Mouse (Mus musculus) skeletal muscle tissue, adult 2 months (tissue): ENCODE data around the gene Mdm2.
"Not testable (repeated sequence)": the region's sequence is repeated elsewhere in the genome, so short reads cannot be mapped to it uniquely, and the experiment has no call there.

Source experiments
- DNase-seq: peaks from one replicate; pipeline ENCODE4 v3.0.0-alpha.2; 2012; ENCODE audit warnings: low read depth, low spot score

The Mdm2 gene

DNA sequence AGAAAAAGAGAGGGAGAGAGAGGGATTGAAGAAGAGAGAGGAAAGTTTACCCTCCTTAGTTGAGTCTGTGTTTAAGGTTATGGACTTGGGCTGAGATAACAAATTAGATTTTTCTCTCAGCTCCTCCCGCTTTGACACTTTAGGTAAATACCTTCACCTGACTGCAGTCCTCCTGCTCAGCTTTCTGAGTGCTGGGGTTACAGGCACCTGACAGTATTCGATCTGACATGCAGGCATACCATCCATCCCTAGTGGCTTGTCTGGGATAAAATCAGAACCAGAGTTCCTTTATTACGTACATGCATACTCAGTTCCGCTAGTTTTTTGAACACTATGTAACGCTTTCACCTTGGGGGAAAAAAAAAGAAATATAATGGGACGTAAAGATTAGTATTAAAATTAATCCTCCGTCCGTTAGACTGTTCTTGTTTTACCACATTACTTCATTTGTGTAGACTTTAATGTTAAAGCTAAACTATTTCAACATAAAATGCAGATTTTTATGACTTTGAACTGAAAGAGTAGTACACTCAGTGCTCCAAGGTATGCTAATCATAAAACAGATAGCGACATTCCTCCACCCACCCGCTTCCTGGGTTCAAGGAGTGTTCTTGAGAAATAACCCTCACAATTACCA lies 38.6 kb upstream of the Mdm2 start:
- no peak for DNase-seq

DNA sequence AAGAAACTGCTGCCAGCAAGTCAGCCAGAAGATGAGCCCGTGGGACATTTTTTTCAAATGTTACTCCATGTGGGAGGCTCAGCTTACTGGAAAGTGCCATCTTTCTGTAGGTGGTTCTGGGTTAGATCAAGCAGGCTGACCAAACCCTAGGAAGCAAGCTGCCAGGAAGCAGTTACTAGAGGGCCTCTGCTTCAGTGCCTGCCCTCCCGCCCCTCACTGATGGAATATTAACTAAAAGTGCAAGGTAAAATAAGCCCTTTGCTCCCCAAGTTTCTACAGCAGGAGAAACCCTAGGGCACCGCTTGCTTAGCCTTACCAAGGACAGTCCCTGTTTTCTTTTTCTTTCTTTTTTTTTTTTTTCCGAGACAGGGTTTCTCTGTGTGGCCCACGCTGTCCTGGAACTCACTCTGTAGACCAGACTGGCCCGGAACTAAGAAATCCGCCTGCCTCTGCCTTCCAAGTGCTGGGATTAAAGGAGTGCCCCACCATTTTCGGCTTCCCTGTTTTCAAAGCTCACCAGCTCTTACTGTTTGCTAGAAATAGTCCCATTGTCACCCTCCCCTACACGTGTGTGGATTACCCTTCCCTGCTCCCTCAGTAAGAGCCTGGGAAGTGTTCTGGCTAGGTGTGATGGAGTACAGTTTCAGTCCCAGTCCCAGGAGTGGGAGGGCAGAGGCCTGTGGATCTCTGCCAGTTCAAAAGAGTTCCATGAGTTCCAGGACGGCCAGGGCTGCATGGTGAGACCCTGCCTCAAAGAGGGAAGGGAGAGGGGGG lies 37.9 kb upstream of the Mdm2 start:
- DNase-seq, result no peak

DNA sequence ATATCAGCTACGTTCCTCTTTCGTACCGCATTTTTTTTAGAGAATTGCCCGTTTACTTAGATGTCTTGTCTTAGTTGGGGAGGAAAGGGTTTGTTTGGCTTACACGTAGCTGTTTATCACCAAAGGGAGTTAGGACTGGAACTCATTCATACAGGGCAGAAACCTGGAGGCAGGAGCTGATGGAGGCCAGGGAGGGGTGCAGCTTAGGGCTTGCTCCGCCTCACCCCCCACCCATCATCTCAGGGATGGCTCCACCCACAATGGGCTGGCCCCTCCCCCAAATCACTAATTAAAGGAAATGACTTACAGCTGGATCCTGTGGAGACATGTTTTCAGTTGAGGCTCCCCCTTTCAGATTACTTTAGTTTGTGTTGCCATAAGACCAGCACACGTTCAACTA lies 37.2 kb upstream of the Mdm2 start:
- no peak for DNase-seq

DNA sequence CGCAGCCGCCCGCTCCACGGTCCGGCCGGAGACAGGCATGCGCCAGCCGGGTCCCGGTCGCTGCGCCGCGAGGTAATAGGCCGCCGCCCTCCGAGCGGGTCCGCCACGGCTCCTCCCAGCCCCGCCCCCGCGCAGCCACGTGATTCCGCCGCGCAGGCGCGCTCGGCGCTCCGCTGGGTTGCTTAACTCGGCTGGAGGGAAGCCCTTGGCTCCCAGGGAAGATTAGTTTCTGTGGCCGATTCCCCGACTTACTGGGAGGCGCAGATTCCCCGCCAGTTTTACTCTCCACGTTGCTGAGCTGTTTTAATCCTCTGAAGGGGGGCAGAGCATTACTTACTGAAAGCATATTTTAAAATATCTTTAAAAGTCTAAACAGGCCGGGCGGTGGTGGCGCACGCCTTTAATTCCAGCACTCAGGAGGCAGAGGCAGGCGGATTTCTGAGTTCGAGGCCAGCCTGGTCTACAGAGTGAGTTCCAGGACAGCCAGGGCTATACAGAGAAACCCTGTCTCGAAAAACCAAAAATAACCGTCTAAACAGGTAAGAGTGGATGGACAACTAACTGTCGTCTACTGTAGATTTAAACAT lies 35.8 kb upstream of the Mdm2 start, which contains the start of gene Slc35e3:
Slc35e3 (minus strand) TSS at position 69 of the 587 bp plus-strand sequence.
- peak; percentile 93 for DNase-seq

DNA sequence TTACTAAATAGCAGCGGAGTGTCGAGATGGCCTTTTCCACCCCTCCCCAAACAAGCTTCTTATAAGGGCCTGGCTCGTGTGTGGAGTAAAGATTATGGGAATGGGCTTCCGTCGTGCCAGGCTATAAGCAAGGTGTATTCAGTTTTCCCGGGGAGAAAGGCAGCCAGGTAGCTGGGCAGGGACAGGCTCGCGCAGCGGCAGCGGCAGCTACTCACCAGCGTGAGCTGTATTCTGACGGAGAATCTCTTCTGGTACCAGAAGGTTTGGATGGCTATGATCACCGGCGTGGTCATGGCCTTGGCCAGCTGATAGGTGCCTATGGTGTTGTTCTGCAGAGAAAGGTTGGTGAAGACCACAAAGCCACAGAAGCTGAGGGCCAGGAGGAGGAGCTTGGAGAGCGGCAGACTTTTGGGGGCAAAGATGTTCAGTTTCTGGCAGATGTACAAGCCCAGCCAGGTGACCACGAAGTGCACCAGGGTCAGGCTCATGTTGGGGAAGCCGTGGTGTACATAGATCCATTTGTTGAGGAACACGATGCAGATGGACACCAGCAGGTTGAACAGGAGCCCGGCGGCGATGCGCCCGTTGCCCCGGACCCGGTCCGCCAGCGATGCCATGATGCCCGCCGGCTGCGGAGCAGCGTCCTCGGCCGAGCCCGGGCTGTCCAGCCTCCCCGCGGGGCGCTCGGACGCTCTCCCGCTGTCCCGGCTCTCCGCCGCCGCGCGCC lies 35.2 kb upstream of the Mdm2 start:
- DNase-seq, result not testable (repeated sequence)

DNA sequence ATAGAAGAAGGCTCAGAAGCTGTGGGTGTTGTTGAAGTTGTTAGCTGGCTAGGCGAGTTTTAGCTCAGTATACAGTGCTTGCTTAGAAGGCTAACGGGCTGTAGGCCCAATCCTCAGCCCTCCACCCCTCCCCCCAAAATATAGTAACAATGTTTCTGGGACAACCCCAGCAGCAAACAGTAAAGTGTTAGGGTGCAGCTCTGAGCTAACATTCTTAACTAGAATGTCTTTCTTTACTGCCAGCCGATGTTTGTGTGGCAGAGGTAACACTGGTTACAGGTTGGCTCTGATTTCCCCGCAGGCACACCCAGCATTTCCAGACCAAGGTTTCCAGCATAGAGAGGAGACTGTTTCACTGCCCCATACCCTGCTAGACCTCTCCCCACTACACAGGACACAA lies 33.4 kb upstream of the Mdm2 start:
- no peak for DNase-seq

DNA sequence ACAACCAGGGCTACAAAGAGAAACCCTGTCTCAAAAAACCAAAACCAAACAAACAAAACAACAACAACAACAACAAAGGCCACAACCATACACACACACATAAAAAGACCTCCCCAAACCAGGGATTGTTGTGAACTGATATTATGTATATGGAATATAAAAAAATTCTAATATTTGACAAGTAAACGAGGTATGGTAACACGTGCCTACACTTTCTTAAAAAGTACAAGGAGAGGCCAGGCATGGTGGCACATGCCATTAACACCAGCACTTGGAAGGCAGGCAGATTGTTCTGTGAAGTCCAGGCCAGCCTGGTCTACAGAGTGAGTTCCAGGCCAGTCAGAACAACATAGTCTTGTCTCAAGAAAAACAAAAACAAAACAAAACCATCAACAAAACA lies 32.6 kb upstream of the Mdm2 start:
- DNase-seq, result no peak

DNA sequence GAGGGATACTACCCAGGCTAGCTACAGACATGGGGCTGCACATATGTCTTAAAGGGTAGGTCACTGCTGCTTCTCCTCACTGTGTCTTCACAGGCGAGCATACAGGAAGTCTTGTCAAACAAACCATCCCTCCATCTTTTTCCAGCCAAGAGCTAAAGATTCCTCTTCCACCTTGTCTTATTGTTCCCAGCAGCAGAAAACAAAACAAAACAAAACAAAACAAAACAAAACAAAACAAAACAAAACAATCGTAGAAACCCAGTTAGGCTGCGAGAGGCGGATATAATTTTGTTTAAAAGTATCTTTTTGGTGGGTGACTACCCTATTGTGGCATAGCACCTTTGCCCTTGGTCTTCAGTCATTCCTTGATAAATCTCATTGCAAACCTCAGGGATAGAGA lies 32.1 kb upstream of the Mdm2 start:
- no peak for DNase-seq

DNA sequence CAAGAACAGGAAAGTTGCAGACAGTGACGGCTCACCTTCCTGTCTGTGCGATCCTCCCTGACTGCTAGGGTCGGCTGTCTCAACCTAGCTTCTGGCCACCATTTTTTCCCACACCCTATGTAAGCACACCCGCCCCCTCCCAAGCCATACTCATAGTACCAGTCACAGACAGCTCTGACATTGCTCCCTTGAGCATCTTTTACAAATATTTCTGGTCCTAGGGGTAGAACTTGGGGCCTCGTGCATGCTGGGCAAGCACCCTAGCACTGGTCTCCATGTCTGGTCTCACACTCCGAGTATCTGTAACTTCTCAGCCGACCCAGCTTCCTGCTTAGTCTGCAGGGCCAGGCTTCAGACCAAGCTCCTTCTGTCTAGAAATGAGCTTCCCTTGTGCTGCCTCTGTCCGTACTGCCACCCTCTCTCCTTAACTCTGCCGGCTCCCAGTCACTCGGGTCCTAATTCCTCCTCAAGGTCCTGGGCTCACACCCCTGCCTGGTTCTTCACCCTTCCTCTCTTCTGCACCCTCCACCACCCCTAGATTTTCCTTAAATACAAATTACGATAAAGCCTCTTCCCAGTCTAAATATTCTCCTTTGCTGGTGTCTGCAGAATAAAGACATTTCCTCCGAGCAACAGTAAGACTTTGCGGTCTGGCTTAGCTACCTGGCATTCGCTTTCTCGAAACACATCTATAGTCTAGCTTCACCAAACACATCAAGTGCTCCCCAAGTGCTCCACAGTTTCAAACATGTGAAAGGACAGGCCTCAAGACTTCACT lies 31.3 kb upstream of the Mdm2 start:
- no peak for DNase-seq

DNA sequence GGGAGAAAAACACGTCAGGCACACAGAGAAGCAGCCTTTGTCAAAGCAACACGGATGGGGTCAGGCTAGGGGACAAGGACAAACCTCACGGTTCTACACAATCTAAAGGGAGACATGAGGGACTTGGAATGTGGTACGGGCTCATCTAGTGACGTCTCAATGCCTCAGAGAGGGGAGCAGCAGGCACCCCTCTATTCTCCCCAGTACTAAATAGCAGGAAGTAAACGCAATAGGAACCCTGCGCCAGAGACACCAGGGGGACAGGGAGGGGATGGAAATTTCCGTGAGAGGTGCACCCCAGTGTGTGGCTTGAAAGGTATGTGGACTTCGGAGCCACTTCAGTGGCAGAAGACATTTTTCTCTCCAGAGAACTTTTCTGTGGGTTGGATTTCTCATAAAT lies 30.4 kb upstream of the Mdm2 start:
- DNase-seq, result no peak

DNA sequence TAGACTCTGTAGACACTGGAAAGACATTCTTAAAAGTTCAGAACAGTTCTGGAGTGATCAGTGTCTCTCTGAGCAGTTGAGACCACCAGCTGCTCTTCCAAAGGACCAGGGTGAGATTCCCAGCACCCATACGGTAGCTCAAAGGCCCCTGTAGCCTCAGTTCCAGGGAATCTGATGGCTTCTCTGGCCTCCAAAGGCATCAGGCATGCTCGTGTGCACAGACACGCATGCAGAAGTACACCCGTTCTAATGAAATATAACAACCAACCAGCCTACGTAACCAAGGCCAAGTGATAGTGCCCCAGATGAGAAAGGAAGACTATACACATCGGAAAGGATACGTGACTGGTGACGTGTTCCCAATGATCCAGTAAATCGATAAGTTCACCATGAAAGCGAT lies 29.6 kb upstream of the Mdm2 start:
- DNase-seq, result no peak

DNA sequence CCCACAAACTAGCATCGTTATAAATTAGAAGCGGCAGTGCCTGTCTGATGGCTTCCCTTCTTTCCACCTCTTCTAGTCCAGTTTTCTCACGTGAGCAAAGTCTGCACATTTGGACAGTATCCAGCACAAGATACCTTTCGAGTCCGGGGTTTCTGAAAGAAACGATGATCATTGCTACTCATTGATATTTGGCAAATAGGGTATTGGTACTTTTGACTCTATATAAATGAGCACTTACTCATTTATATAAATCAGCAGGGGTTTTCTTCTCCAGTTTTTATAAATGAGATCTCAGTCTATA lies 29.0 kb upstream of the Mdm2 start:
- no peak for DNase-seq

DNA sequence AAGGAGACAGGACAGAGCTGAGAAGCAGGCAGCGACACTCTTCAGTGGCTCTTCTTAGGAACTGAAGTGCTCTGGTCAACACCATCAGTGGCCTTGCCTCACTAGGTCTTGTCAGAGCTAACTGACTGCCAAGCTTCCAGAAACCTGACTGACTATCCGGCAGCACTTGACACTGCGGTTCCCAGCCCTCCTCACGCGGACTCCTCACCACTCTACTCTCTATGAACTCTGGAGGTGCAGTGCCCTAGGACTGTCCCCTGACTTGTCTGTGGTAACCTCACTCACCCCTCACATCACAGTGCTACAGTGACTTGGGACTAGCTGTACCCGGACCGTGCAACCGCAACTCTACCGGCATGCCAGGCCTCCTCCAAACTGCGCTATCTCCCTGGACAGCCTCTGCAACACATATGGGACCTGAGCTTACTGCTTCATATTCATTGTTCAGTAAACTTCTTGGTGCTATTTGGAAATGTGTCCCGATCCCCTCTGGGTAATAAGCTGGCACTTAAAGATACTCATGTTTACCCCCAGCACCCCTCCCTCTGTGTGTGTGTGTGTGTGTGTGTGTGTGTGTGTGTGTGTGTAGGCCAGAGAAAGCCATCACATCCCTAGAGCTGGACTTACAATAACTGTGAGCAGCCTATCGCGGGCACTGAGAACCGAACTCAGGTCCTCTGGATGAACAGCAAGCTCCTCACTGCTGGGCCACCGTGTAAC lies 28.5 kb upstream of the Mdm2 start:
- DNase-seq, result no peak

DNA sequence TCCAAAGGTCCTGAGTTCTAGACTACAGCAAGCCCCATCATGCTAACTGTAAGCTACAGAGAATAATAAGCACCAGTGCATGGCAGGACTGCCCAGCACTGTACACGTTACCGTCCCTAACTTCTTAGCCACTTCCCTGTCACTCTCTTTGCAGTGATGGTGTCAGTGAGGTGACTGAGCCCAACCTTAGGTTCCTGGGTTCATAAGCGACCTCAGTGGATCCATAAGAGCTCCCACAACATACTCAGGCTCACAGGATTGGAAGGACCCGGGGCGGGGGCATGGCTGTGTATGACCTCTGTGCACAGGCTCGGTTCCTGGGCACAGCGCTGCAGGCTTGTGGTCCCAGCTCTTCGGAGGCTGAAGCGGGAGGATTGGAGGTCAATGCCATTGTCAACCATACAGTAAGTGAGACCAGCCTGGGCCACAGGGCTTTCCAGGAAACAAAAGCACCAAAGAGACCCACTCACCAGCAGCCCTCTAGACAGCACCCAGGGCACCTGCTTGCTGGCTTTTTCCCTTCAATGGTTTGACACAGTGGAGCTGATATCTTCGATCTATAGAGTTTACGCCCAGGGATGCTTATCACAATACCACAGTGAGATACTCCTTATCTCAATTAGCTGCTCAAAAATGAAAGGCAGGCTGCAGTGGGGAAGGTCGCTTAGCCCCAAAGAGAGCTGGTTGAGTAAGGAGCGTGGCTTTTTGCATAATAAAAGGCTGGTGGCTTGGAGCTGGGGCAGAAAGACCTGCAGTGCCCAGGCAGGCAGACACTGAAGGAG lies 27.8 kb upstream of the Mdm2 start:
- no peak for DNase-seq

DNA sequence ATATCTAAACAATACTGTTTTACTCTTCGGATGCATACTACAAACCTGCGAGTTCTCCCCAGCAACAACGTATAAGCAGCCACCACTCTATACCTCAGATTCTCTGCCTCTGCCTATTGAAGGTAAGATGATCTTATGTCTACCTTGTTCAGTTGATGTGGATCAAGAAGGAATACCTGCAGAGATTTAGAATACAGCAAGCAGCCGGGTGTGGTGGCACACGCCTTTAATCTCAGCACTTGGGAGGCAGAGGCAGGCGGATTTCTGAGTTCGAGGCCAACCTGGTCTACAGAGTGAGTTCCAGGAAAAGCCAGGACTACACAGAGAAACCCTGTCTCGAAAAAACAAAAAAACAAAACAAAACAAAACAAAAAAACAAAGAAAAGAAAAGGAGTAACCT lies 26.9 kb upstream of the Mdm2 start:
- not testable (repeated sequence) for DNase-seq

DNA sequence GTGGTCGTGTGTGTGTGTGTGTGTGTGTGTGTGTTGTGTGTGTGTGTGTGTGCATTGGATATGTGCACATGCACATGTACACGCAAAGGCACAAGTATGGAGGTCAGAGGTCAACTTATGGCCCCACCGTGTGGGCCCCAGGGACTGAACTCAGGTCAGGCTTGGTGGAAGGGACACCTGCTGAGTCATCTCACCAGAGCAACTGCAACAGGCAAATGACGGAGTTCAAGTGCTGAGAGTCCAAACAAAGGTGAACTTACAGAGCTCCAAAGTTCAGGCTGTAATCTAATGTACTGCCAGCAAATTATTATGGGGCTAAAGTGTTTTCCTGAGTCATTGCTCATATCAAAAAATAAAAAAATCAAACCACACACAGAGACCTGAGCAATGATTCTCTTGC lies 26.5 kb upstream of the Mdm2 start:
- no peak for DNase-seq

DNA sequence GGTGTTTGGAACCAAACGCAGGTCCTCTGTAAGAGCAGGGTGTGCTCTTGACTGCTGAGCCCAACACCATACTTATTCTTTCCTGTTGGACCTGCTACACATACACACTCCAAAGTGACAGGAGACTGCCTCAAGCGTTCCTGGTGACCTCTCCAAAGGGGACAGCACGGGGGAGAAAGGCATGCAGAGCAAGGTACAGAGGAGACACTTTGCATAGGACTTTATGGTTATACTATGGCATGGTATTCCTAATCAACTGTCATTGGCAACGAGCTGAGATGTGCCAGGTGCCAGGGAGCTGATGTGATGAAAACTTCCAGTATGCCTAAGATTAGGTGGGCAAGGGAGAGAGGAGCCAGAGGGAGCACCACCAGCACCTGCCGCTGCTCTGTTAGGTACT lies 26.0 kb upstream of the Mdm2 start:
- DNase-seq, result no peak

DNA sequence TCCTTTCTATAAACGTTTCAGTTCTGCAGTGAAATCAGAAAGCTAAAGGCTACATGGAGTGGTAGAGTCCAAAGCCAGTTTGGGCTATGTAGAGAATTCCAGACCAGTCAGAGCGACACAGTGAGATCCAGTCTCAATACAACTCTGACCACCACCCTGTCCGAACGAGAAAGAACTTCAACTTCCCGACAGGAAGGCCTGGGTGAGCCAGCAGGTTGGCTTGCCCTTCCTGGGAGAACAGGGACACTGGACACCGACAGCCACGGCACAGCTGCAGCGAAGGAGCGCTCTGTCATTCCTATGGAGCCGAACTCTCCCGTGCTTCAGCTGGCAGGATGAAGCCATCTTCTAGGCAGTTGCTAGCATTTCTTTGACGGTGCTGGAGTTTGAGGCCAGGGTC lies 24.8 kb upstream of the Mdm2 start:
- not testable (repeated sequence) for DNase-seq

DNA sequence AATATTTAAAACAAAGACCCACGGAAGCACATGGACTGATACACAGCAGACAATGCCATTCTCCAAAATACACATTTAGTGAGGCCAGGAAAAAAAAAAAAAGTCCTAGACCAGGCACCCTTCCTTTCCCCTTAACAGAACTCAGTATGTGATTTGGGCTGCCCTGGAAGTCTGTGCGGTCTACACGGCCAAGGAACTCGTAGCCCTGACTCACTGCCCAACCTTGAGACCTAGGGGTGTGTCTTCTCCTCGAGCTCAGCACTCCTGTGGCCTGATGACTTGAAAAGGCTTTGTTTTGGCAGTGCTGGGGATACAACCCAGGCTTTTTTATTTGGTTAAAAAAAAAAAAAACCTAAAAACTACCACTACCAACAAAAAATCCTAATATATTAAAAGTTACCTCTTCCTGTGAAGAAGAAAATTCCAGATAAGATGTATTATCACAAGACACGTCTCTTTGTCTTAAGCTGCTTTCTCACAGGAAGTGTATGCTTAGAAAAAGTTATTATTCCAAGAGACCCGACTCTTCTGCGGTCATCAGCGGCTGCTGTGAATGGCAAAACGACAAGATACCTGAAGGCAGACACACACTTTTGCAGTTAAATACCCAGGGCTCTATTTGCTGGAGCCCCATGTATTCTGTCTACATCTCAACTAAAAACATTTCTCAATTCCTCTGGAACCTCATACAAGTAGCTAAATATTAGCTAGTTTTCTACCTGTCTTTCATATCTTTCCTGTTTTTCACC lies 23.7 kb upstream of the Mdm2 start:
- not testable (repeated sequence) for DNase-seq

DNA sequence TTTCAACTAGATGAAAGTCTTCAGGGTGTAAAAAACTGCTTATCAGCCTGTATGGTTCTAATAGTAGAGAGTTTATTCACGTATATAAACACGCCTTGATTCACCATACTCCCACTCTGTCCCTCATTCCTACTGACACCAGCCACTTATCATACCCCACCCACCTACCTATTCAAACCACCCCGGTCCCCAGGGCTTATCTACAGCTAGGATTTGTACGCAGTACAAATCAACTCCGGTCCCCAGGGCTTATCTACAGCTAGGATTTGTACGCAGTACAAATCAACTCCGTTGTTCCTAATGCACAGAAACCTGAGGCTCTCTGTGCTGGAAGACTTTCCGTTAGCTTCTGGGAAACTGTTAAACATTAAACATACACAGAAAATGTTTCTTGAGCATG lies 23.1 kb upstream of the Mdm2 start:
- DNase-seq, result not testable (repeated sequence)
